Mouse (Mus musculus) heart, embryonic 13.5 days (tissue): ENCODE data around the gene Aatf. TPM values are rescaled to one million over a fixed set of nuclear protein-coding genes. Genes with fewer than 3 reads are reported as not detected.
"Not testable (repeated sequence)": the region's sequence is repeated elsewhere in the genome, so short reads cannot be mapped to it uniquely, and the experiment has no call there.

Experiments
- ATAC-seq: fragments of 200-750 bp; cut with Nextera tagmentation; 2 replicates; pipeline ENCODE4 v1.8.0; 2017; ENCODE audit warnings: moderate TSS enrichment; ENCODE audit not compliant: insufficient number of reproducible peaks, low FRiP score, low TSS enrichment; ENCODE audit errors: extremely low read depth
- H3K27ac ChIP-seq: fragments of 300-500 bp; sonication (generic); replicated peaks from 2 replicates; pipeline ENCODE4 v1.5.1; 2015; ENCODE audit warnings: moderate library complexity, mild to moderate bottlenecking, inconsistent platforms
- H3K27me3 ChIP-seq: fragments of 300-500 bp; sonication (generic); replicated peaks from 2 replicates; pipeline ENCODE4 v1.6.1; 2015; ENCODE audit warnings: mild to moderate bottlenecking, inconsistent platforms
- H3K36me3 ChIP-seq: fragments of 300-500 bp; sonication (generic); 2 replicates; pipeline ENCODE4 v1.6.1; 2015; ENCODE audit warnings: mild to moderate bottlenecking, inconsistent platforms
- H3K4me1 ChIP-seq: fragments of 300-500 bp; sonication (generic); 2 replicates; pipeline ENCODE4 v1.6.1; 2015; ENCODE audit warnings: inconsistent platforms
- H3K4me2 ChIP-seq: fragments of 300-500 bp; sonication (generic); 2 replicates; pipeline ENCODE4 v1.6.1; 2015; ENCODE audit warnings: inconsistent platforms, mild to moderate bottlenecking, moderate library complexity
- H3K4me3 ChIP-seq: fragments of 300-500 bp; sonication (generic); 2 replicates; pipeline ENCODE4 v1.5.1; 2015; ENCODE audit warnings: moderate library complexity, mild to moderate bottlenecking, inconsistent platforms
- H3K9ac ChIP-seq: fragments of 300-500 bp; sonication (generic); 2 replicates; pipeline ENCODE4 v1.6.1; 2015; ENCODE audit warnings: inconsistent platforms, mild to moderate bottlenecking, moderate library complexity
- H3K9me3 ChIP-seq: fragments of 300-500 bp; sonication (generic); 2 replicates; pipeline ENCODE4 v1.6.1; 2016; ENCODE audit warnings: inconsistent platforms
- WGBS: fragments of 180-500 bp; shearing (Covaris S2); methylation state at CpG from one replicate; pipeline ENCODE4 v1.1.7; 2015; ENCODE audit warnings: mixed read lengths; 5-methylcytosine and 5-hydroxymethylcytosine counted together
- polyA plus RNA-seq: library from polyadenylated mRNA; unstranded; fragments of >200 nt; fragmentation: Nextera tagmentation; extraction: Ambion mirVana; gene quantifications from 2 replicates; pipeline ENCODE4 v1.2.1, GENCODE M21; 2015

The Aatf gene
- polyA plus RNA-seq, 1 experiment from 2014 or later: 28.2 TPM

DNA sequence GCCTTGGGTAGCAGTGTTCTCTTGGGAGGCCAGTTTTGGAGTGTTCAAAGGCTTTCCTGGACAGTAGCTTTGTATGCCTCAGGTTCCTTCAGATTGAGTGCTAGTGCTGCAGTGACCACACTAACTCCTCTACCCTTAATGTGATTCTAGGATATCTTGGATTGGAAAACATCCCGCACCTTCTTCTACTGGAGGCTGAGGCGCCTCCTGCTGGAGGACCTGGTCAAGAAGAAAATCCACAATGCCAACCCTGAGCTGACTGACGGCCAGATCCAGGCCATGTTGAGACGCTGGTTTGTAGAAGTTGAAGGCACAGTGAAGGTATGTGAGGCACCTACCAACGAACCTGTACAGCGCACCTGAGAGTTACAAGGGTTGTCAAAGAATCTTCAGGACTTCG, 121.3 kb downstream of the Aatf start:
- 67% methylated on average over 7 of the region's 7 CpGs for WGBS
- H3K36me3 ChIP-seq: peaks cover 11% of the 10 kb centered on the region

DNA sequence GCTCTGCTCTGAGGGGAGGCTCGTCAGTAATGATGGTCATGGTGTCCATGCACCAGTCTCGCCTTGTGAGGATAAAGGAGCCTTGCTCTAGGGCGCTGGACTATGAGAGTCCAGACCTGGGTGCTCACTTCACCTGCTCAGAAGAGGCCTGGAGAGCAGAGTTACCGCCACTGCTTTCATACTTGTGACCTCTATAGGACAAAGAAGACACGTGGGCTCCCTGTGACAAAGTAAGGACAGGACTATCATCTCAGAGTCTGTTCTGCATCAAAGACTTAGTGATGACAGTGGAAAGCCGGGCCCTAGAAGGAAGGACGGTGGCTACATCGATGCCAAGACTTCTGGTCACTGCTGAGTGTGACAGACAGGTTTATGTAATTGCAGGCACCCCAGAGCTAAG, 122.2 kb downstream of the Aatf start:
- ATAC-seq: no peak
- WGBS: 49% methylated on average over 8 of the region's 8 CpGs

More for the DNA sequence above, 121.3 kb downstream of the Aatf start:
- H3K27ac ChIP-seq, H3K27me3 ChIP-seq, H3K9ac ChIP-seq, H3K4me3 ChIP-seq, H3K4me2 ChIP-seq, ATAC-seq, H3K9me3 ChIP-seq: not testable (repeated sequence)
- H3K4me1 ChIP-seq: peaks cover 46% of the 10 kb centered on the region

DNA sequence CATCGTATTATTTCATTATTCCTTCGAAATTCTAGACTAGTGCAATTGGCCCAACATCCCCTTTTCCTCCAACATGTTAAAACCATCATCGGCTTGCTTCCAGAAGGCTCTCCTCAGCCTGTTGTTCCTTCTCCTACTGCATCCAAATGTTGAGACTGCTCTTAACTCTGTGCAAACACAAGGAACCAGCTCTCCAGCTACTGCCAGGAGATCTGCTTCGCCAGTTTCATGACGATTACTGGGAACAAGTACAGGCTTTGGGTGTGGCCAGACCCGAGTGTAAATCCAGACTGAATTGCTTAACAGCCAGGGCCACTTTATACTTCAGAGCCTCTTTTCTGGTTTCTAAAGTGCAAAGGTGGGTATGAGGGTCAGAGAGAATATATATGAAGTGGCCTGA, 124.0 kb downstream of the Aatf start:
- peaks cover 39% of the 10 kb centered on the region for H3K4me1 ChIP-seq
- H3K9ac ChIP-seq: no peak overlapping the region
- H3K36me3 ChIP-seq: peaks cover 19% of the 10 kb centered on the region
- no peak for ATAC-seq
- H3K27me3 ChIP-seq: no peaks in the 10 kb centered on the region
- H3K4me2 ChIP-seq: no peak overlapping the region
- WGBS: 64% methylated on average over 6 of the region's 6 CpGs
- H3K9me3 ChIP-seq: no peaks in the 10 kb centered on the region
- H3K27ac ChIP-seq: no peak overlapping the region
- H3K4me3 ChIP-seq: no peak overlapping the region

More for the DNA sequence above, 122.2 kb downstream of the Aatf start:
- Histone ChIP-seq H3K27ac (no peak overlapping the region), H3K36me3 (peaks cover 11% of the 10 kb centered on the region), H3K9ac (no peak overlapping the region), H3K4me3 (no peak overlapping the region), H3K27me3 (no peaks in the 10 kb centered on the region), H3K4me1 (peaks cover 46% of the 10 kb centered on the region), H3K9me3 (no peaks in the 10 kb centered on the region), H3K4me2 (no peak overlapping the region)

DNA sequence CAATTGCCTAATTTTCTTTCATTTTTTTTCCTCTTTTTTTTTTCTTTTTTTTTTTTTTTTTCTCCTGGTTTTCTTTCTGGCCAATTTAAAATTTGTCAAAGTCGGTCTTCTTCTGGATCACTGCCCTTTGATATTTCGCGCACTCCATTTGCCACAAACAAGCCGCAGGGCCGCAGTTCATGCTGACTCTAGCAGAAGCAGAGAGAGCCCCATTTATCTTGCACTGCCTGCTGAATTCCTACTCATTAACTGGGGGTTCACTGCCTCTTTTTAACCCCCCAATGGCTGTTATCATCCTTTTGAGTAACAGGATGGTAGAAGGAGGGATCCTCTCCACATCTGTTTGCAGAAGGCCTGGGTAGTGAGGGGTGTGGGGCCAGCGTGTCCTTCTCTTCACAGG, 129.4 kb downstream of the Aatf start:
- Histone ChIP-seq H3K27ac (no peak overlapping the region), H3K4me2 (no peak overlapping the region), H3K9me3 (no peaks in the 10 kb centered on the region), H3K27me3 (no peaks in the 10 kb centered on the region), H3K9ac (no peak overlapping the region), H3K4me3 (no peak overlapping the region), H3K4me1 (peaks cover 12% of the 10 kb centered on the region), H3K36me3 (peaks cover 31% of the 10 kb centered on the region)
- WGBS: 89% methylated on average over 6 of the region's 6 CpGs
- ATAC-seq: no peak

DNA sequence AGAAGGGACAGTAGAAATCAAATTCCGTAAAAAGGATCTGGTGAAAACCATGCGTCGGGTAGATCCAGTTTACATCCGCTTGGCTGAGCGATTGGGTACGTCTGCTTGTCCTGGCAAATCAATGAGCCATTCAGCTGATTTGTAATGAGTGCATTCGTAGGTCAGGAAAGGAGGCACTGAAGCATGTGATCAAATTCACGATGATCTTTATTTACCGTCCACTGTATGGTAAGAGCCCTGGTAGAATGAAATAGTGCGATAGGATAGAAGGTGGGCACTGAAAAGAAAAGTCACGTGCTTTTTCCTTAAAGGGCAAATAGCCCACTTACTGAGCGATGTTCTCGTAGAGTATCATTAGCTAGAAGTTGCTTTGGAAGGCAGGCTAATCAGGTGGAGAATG, 130.9 kb downstream of the Aatf start:
- H3K27me3 ChIP-seq: no peaks in the 10 kb centered on the region
- WGBS: 88% methylated on average over 13 of the region's 13 CpGs
- H3K4me3 ChIP-seq: no peak overlapping the region
- peaks cover 31% of the 10 kb centered on the region for H3K36me3 ChIP-seq
- no peak for ATAC-seq
- no peaks in the 10 kb centered on the region for H3K9me3 ChIP-seq
- H3K4me2 ChIP-seq: no peak overlapping the region
- H3K27ac ChIP-seq: no peak overlapping the region
- H3K9ac ChIP-seq: no peak overlapping the region
- H3K4me1 ChIP-seq: no peaks in the 10 kb centered on the region

DNA sequence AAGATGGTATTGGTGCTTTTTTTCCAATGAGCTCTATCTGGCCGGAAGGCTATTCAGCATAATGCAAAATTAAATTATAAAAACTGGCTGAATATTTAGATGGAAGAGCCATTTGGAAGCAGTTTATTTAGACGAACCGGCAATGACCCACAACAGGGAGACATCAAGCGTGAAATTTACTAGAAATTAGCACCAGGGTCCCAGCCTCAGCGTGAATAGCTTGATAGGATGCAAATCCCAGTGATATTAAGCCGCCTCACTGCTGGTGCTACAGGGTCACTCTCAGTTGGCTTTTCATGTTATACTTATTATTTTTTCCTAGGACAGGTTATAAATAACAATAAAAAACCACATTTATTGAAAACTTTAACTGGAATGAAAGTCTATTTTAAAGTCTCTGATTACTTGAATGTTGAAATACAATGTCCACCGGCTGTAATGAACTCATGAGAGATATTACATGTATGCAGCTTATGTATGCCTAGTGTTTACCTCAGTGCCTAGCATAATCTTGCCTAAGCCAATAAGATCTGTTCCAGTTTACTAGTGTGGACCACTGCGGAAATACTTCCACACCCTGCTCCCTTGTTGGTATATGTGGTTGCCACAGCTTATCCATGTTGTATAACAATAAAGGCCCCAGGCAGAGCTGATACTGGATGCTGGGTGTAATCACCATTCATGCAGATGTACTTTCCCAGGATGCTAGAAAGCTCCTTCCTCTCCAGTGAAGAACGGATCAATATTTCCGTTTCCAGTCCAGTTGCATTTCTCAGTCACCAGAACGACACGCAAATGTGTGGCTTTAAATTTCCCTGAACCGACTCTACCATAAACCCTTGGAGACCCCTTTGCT, 136.6 kb downstream of the Aatf start:
- no peaks in the 10 kb centered on the region for H3K9me3 ChIP-seq
- no peaks in the 10 kb centered on the region for H3K4me1 ChIP-seq
- H3K36me3 ChIP-seq: peaks cover 29% of the 10 kb centered on the region
- H3K9ac ChIP-seq: no peak overlapping the region
- no peak overlapping the region for H3K27ac ChIP-seq
- ATAC-seq: no peak
- H3K4me2 ChIP-seq: no peak overlapping the region
- no peak overlapping the region for H3K4me3 ChIP-seq
- WGBS: 88% methylated on average over 13 of the region's 13 CpGs
- no peaks in the 10 kb centered on the region for H3K27me3 ChIP-seq

DNA sequence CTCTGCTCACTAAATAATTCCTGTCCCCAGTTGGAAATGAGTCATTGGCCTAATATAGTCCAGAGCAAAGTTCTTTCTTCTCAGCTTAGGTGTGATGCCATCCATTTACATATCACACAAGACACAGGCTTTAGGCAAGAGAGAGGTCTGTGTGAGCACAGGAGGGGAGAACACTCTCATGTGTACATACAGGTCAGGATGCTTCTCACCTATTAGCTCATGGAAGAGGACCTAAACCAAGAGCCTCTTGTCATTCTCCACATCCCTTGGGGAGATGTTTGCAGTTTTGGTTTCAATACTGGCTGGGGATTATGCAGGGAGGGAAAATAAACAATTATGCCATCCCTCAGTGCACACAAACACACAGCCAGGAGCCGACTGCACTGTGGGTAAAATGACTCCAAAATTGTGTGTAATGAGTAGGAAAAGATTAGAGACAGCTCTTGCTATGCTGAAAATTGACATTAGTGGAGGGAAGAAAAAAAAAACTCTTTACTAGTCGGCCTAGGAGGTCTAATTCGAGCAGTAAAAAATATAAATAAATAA, 137.3 kb downstream of the Aatf start:
- no peak for ATAC-seq
- 66% methylated on average over 3 of the region's 3 CpGs for WGBS
- Histone ChIP-seq H3K4me3 (no peak overlapping the region), H3K9me3 (no peaks in the 10 kb centered on the region), H3K4me2 (no peak overlapping the region), H3K27ac (no peak overlapping the region), H3K4me1 (no peaks in the 10 kb centered on the region), H3K27me3 (no peaks in the 10 kb centered on the region), H3K9ac (no peak overlapping the region), H3K36me3 (peaks cover 26% of the 10 kb centered on the region)

DNA sequence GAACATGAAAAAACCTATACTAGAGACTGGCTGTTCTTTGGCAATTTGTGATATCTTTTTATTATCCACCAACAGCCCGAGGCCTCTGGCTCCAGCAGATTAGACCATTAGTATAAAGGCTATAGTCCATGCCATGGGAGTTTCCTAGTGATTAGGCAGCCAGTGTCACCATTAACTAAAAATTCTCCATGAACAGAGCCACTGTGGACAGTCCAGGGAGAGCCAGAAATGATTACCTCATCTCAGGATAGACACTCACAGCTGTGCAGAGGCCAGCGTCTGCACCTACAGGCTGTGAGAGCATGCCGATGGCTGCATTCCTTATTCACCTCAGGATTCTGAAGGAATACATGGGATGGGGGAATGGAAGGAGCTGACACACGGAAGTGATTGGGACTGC, 140.2 kb downstream of the Aatf start:
- no peak for ATAC-seq
- no peak overlapping the region for H3K4me3 ChIP-seq
- H3K36me3 ChIP-seq: peaks cover 26% of the 10 kb centered on the region
- H3K9ac ChIP-seq: no peak overlapping the region
- H3K4me2 ChIP-seq: no peak overlapping the region
- WGBS: 74% methylated on average over 4 of the region's 4 CpGs
- no peaks in the 10 kb centered on the region for H3K4me1 ChIP-seq
- no peaks in the 10 kb centered on the region for H3K27me3 ChIP-seq
- no peaks in the 10 kb centered on the region for H3K9me3 ChIP-seq
- no peak overlapping the region for H3K27ac ChIP-seq

Other genes with a start within 250 kb of the Aatf start
- 0.06 TPM in 1 of 2 replicates, not detected in the other for gene Lhx1, start 12.0 kb upstream of the Aatf start, polyA plus RNA-seq